Mouse (Mus musculus): ENCODE data around the gene 4930469K13Rik. TPM values are rescaled to one million over a fixed set of nuclear protein-coding genes. Genes with fewer than 3 reads are reported as not detected.

The 4930469K13Rik gene
- polyA plus RNA-seq, 1 experiment: not detected

- Histone ChIP-seq H3K4me1 (ENCODE audit: control insufficient read depth, insufficient read depth, low read length) (no peaks in the 10 kb centered on the region), H3K27ac (ENCODE audit: insufficient read depth, low read depth, low read length) (no peak overlapping the region), H3K4me3 (ENCODE audit: insufficient read depth, low read depth, low read length) (no peak overlapping the region)
- TF ChIP-seq POLR2A (IDR thresholded peaks at IDR 0.05; ENCODE audit: insufficient read depth, low read depth, low read length) (no peak), CTCF (IDR thresholded peaks at IDR 0.05; ENCODE audit: insufficient read depth, low read depth, low read length) (no peak)
- 79% methylated on average over 2 of the region's 2 CpGs for WGBS
Observed at GRCm38 (mm10) chr11:34050643-34051042, 47.7 kb downstream of the 4930469K13Rik start.

- WGBS: 76% methylated on average over 1 of the region's 1 CpGs
- Histone ChIP-seq H3K4me1 (ENCODE audit: control insufficient read depth, insufficient read depth, low read length) (no peaks in the 10 kb centered on the region), H3K27ac (ENCODE audit: insufficient read depth, low read depth, low read length) (no peak overlapping the region), H3K4me3 (ENCODE audit: insufficient read depth, low read depth, low read length) (no peak overlapping the region)
- TF ChIP-seq CTCF (IDR thresholded peaks at IDR 0.05; ENCODE audit: insufficient read depth, low read depth, low read length) (no peak), POLR2A (IDR thresholded peaks at IDR 0.05; ENCODE audit: insufficient read depth, low read depth, low read length) (no peak)
Observed at GRCm38 (mm10) chr11:34050063-34050462, 48.3 kb downstream of the 4930469K13Rik start.

GRCm38 (mm10) chr11:34049125-34049379, 49.3 kb downstream of the 4930469K13Rik start:
- no peak overlapping the region for H3K4me3 ChIP-seq (ENCODE audit: insufficient read depth, low read depth, low read length)
- H3K4me1 ChIP-seq (ENCODE audit: control insufficient read depth, insufficient read depth, low read length): no peaks in the 10 kb centered on the region
- TF ChIP-seq CTCF (IDR thresholded peaks at IDR 0.05; ENCODE audit: insufficient read depth, low read depth, low read length): no peak
- no peak overlapping the region for H3K27ac ChIP-seq (ENCODE audit: insufficient read depth, low read depth, low read length)
- WGBS: 96% methylated on average over 1 of the region's 1 CpGs

GRCm38 (mm10) chr11:34048375-34049124, 49.8 kb downstream of the 4930469K13Rik start:
- H3K27ac ChIP-seq (ENCODE audit: insufficient read depth, low read depth, low read length): no peak overlapping the region
- 95% methylated on average over 8 of the region's 8 CpGs for WGBS
- H3K4me3 ChIP-seq (ENCODE audit: insufficient read depth, low read depth, low read length): no peak overlapping the region
- TF ChIP-seq CTCF (IDR thresholded peaks at IDR 0.05; ENCODE audit: insufficient read depth, low read depth, low read length) (no peak), POLR2A (IDR thresholded peaks at IDR 0.05; ENCODE audit: insufficient read depth, low read depth, low read length) (no peak)
- no peaks in the 10 kb centered on the region for H3K4me1 ChIP-seq (ENCODE audit: control insufficient read depth, insufficient read depth, low read length)

- no peak overlapping the region; the same call in 1 of the 2 replicates for H3K27ac ChIP-seq (ENCODE audit: insufficient read depth, low read depth, low read length)
- WGBS: 83% methylated on average over 5 of the region's 5 CpGs
- TF ChIP-seq CTCF (IDR thresholded peaks at IDR 0.05; ENCODE audit: insufficient read depth, low read depth, low read length) (no peak), POLR2A (IDR thresholded peaks at IDR 0.05; ENCODE audit: insufficient read depth, low read depth, low read length) (no peak)
- no peak overlapping the region for H3K4me3 ChIP-seq (ENCODE audit: insufficient read depth, low read depth, low read length)
- H3K4me1 ChIP-seq (ENCODE audit: control insufficient read depth, insufficient read depth, low read length): no peaks in the 10 kb centered on the region
Observed at GRCm38 (mm10) chr11:34047542-34047937, 50.8 kb downstream of the 4930469K13Rik start.

- no peak within 1 kb of the TSS; the same call in 1 of the 2 replicates for H3K27ac ChIP-seq (ENCODE audit: insufficient read depth, low read depth, low read length)
- WGBS: 84% methylated on average over 6 of the region's 6 CpGs
Observed at GRCm38 (mm10) chr11:34046767-34047541, 51.4 kb downstream of the 4930469K13Rik start, which contains the start of gene Lcp2. Gene Lcp2 (plus strand): TSS chr11:34046920.

GRCm38 (mm10) chr11:34042808-34043207, 55.5 kb downstream of the 4930469K13Rik start:
- Histone ChIP-seq H3K27ac (ENCODE audit: insufficient read depth, low read depth, low read length) (no peak overlapping the region), H3K4me3 (ENCODE audit: insufficient read depth, low read depth, low read length) (no peak overlapping the region), H3K4me1 (ENCODE audit: control insufficient read depth, insufficient read depth, low read length) (0 out of 2 replicates have a peak, but pooled peaks cover 2% of the 10 kb centered on the region)
- TF ChIP-seq POLR2A (IDR thresholded peaks at IDR 0.05; ENCODE audit: insufficient read depth, low read depth, low read length): no peak
- TF ChIP-seq CTCF (IDR thresholded peaks at IDR 0.05; ENCODE audit: insufficient read depth, low read depth, low read length): no peak
- WGBS: 85% methylated on average over 1 of the region's 1 CpGs

More at GRCm38 (mm10) chr11:34046767-34047541, 51.4 kb downstream of the 4930469K13Rik start, which contains the start of gene Lcp2:
- no peak for TF ChIP-seq CTCF (IDR thresholded peaks at IDR 0.05; ENCODE audit: insufficient read depth, low read depth, low read length)
- TF ChIP-seq POLR2A (IDR thresholded peaks at IDR 0.05; ENCODE audit: insufficient read depth, low read depth, low read length): no peak
- H3K4me3 ChIP-seq (ENCODE audit: insufficient read depth, low read depth, low read length): peak within 1 kb of the TSS; percentile 2; the same call in 1 of the 2 replicates
- no peaks in the 10 kb centered on the region for H3K4me1 ChIP-seq (ENCODE audit: control insufficient read depth, insufficient read depth, low read length)

GRCm38 (mm10) chr11:34040061-34040460, 58.3 kb downstream of the 4930469K13Rik start:
- no peak overlapping the region for H3K27ac ChIP-seq (ENCODE audit: insufficient read depth, low read depth, low read length)
- H3K4me3 ChIP-seq (ENCODE audit: insufficient read depth, low read depth, low read length): no peak overlapping the region
- TF ChIP-seq POLR2A (IDR thresholded peaks at IDR 0.05; ENCODE audit: insufficient read depth, low read depth, low read length): no peak
- no peak for TF ChIP-seq CTCF (IDR thresholded peaks at IDR 0.05; ENCODE audit: insufficient read depth, low read depth, low read length)
- 46% methylated on average over 5 of the region's 5 CpGs for WGBS
- H3K4me1 ChIP-seq (ENCODE audit: control insufficient read depth, insufficient read depth, low read length): 0 out of 2 replicates have a peak, but pooled peaks cover 2% of the 10 kb centered on the region

Data from olfactory bulb, adult 2 months (tissue).